Mouse (Mus musculus) layer of hippocampus, adult 2 months (tissue): ENCODE measurements around the gene Kif17. TPM values are rescaled to one million over a fixed set of nuclear protein-coding genes. Genes with fewer than 3 reads are reported as not detected.
A peak's percentile ranks its signal among the peaks of the same experiment; 100 is the strongest.

Source experiments
- DNase-seq, 2 experiments: peaks; one replicate each; pipeline ENCODE4 v3.0.0; 2022; ENCODE audit warnings: low spot score in 2 of 2
- H3K27ac ChIP-seq: fragments of 200-600 bp; 2 replicates; pipeline ENCODE4 v1.8.1; 2022
- H3K4me3 ChIP-seq: fragments of 200-600 bp; 2 replicates; pipeline ENCODE4 v1.8.1; 2022; ENCODE audit warnings: mild to moderate bottlenecking
- CTCF ChIP-seq: fragments of 200-600 bp; conservative IDR thresholded peaks from 2 replicates; pipeline ENCODE4 v1.8.1; 2022; ENCODE audit warnings: antibody characterized with exemption, mild to moderate bottlenecking, moderate library complexity
- total RNA-seq, 2 experiments: library from RNA; stranded (reverse); gene quantifications; 2 replicates each; pipeline ENCODE4 v1.2.3; 2021

The Kif17 gene
- total RNA-seq, 2 experiments from 2014 or later: 22.0 to 22.3 TPM

DNA sequence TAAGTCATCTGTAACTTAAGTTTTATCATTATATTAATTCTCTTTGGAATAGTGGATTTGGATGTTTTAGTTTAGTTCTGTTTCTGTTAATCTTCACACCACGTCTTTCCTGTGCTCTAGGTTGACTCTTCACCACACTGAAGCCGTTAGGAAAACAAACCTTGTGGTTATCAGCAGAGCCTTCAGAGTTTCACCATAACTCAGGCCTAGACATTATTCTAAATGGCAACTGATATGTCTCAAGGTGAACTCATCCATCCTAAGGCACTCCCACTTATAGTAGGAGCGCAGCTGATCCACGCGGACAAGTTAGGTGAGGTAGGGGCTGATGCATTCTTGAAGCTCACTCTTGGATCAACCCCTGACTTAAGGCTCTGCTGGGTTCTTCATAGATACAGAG, 28.8 kb upstream of the Kif17 start:
- no peak for DNase-seq
- no peak for TF ChIP-seq CTCF
- Histone ChIP-seq H3K4me3 (no peak overlapping the region), H3K27ac (no peak overlapping the region)

DNA sequence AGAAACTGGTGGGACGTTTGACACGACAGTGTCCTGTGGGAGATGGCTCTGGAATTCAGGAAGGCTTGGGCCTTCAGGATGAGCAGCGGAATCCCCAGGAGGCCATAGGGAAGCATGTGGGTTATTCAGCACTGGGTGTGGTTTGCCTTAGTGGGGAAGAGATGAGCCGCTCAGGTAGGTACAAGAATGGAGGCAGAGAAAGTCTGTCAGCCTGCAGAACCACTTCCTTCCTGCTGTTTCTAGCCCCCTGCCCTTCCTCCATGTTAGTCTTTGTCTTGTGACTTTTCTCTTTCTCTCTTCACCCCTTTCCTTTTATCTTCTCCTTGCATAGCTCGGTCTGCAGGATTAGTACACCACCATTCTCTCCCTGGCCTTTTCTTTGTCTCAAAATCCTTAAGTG, 27.8 kb upstream of the Kif17 start:
- DNase-seq: no peak
- TF ChIP-seq CTCF: no peak
- H3K27ac ChIP-seq: no peak overlapping the region
- no peak overlapping the region for H3K4me3 ChIP-seq

DNA sequence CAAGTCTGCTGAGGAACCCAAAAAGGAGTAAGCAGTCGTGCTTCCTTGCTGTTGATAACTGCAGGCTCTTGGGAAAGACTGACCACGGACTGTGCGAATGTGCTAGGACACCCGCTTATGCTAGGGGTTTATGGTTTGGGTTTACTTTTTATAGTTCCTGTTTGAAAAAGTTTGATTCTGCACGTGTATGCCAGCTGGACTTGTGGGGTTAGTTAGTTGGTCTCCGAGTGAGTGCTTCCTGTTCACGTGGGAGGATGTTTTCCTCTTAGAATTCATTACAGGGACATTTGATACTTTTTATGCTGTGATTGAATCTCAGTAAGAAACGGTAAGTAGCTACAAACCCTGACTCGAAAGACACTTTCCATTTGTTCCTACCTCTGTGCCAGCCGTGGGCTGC, 26.6 kb upstream of the Kif17 start:
- H3K27ac ChIP-seq: no peak overlapping the region
- TF ChIP-seq CTCF: no peak

DNA sequence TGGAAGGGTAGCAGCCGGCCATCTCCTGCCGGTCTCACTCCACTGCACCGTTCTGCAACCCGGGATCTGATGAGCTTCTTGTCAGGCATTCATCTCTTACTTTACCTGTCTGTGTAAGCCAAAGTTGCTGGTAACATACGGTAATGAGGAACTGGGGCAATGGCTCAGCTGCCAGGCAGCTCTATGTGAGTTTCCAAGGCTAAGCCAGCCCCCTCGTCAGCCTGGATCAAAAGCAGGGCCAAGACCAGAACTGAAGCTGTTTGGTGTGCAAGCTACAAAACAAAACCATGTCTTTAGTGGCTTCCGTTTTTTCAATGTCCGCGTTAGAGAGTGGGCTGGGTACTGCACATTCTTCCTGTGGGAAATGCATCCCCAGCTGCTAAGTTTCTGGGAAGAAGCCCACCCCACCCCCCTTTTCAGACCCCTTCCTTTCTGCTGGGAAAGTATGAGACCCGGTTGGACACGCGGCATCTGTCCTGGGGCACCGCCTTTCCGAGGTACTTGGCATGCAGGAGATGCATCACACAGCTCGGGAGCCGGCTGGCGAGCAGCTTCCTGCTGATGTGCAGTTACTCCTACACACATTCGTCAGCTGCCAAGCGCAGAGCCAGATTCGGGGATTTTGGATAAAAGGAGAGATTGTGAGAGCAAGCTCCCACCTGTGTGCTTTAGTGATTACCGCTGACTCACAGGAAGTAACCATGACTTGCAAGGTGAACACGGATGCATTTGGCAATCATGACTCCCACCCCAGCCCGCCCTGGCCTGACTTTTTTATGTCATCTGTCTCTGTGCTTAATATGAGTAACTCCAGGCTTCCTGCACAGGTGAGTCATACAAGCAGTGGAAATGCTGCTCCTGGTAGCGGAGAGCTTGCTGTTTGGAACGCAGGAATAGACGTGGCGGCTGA, 3.2 kb upstream of the Kif17 start:
- TF ChIP-seq CTCF: no peak
- Histone ChIP-seq H3K27ac (peak overlapping the region; percentile 85), H3K4me3 (peak overlapping the region; percentile 15; the same call in 1 of the 2 replicates)
- peak; percentile 72 to 86 for DNase-seq

More for the DNA sequence above, 26.6 kb upstream of the Kif17 start:
- DNase-seq: no peak
- H3K4me3 ChIP-seq: no peak overlapping the region

DNA sequence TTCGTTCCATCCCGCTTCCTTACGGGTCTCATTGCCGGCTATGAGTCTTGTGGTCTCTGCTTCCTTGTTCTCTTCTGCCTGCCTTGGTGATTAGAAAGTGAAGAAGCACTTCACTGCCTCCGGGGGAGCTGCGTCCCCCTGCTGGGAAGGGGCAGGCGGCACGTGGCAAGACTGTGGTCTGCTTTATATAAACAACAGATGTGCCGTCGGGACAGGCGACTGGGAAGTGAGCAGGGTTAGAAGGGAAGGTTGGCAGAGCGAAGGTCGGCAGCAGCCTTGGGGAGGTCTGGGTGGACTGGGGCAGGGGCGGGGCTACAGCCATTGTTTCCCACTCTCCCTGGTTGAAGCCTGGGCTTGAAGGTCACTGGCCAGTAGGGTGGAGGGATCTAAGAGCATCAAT, 1.6 kb downstream of the Kif17 start:
- peak overlapping the region; percentile 84 for H3K4me3 ChIP-seq
- H3K27ac ChIP-seq: peak overlapping the region; percentile 93
- no peak for DNase-seq
- peak; percentile 54 for TF ChIP-seq CTCF

DNA sequence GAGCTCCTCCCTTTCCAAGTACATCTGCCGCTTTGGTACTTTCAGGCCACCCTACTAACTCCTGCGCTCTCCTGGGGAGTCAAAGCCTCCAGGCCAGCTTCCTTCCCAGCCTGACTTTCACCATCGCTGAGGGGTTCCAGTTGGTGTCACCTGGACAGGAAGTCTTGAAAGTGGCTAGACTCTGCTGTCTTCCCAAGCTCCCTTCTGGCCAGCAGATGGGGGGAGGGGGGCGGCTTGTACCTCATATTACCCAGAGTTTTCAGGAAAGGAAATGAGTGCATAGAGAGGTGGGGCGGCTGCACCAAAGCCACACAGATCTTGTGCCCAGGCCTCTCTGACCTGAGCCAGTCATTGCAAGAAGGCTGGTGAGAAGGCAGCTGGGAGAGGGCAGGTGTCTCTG, 2.0 kb downstream of the Kif17 start:
- DNase-seq: no peak
- H3K27ac ChIP-seq: peak overlapping the region; percentile 93
- TF ChIP-seq CTCF: no peak
- H3K4me3 ChIP-seq: peak overlapping the region; percentile 84

DNA sequence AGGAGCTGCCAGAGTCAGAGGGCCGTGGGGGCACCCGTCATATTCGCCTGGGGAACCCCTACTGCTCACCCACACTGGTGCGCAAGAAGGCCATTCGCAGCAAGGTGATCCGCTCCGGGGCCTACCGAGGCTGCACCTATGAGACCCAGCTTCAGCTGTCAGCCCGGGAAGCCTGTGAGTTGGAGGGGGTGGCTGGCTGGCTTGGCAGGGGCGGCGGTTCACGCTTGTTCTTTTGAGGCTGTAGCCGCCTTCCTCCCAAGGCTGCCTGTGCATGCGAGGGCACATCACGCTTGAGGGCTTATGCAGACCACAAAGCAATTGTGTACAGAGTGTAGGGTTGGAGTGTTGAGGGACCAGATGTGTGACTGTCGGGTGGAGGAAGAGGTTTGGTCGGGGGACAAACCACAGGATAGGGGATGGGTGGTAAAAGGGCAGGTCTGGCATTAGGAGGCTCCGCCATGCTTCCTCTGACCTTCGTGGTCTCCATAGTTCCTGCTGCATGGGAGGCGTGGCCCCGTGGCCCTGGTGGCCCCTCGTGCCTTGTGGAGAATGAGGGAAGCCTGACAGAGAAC, 7.0 kb downstream of the Kif17 start:
- no peak overlapping the region for H3K4me3 ChIP-seq
- no peak for TF ChIP-seq CTCF
- no peak for DNase-seq

DNA sequence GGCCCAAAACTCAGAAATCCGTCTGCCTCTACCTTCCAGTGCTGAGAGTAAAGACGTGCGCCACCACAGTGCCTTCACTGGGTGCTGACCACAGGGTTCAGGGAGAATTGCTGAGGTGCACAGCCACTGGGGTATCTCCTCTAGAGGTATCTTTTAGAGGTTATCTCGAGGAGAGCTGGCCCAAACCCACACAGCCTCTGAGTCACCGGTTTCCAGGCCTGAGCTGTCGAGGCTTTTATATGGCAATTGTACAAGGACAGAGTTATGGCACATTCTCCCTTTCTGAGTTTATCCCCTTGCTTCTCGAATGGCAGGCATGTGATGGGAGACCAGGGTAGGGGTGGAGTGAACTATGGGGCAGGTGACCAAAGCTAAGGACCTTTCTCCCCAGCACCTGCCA, 8.4 kb downstream of the Kif17 start:
- DNase-seq: no peak
- TF ChIP-seq CTCF: no peak
- Histone ChIP-seq H3K27ac (no peak overlapping the region), H3K4me3 (no peak overlapping the region)

More for the DNA sequence above, 7.0 kb downstream of the Kif17 start:
- H3K27ac ChIP-seq: no peak overlapping the region

DNA sequence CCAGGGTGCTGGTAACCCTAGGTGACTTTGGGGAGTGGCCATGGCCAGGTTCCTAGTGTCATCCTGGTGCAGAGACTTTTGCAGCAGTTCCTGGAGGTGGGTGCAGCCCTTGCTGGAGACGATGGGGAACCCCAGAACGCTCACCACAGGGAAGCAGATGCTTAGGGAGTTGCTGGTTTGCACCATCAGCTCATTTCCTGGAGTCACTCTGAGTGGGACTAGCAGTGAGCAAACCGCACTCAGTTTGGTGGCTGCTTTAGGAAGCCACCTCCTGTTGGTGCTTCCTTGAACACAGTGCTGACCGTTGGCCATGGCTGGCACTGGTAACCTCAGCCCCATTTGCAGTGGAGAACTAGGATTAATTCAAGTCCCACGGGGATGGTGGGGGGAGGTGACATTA, 9.2 kb downstream of the Kif17 start:
- Histone ChIP-seq H3K27ac (no peak overlapping the region), H3K4me3 (no peak overlapping the region)
- TF ChIP-seq CTCF: no peak
- no peak for DNase-seq

DNA sequence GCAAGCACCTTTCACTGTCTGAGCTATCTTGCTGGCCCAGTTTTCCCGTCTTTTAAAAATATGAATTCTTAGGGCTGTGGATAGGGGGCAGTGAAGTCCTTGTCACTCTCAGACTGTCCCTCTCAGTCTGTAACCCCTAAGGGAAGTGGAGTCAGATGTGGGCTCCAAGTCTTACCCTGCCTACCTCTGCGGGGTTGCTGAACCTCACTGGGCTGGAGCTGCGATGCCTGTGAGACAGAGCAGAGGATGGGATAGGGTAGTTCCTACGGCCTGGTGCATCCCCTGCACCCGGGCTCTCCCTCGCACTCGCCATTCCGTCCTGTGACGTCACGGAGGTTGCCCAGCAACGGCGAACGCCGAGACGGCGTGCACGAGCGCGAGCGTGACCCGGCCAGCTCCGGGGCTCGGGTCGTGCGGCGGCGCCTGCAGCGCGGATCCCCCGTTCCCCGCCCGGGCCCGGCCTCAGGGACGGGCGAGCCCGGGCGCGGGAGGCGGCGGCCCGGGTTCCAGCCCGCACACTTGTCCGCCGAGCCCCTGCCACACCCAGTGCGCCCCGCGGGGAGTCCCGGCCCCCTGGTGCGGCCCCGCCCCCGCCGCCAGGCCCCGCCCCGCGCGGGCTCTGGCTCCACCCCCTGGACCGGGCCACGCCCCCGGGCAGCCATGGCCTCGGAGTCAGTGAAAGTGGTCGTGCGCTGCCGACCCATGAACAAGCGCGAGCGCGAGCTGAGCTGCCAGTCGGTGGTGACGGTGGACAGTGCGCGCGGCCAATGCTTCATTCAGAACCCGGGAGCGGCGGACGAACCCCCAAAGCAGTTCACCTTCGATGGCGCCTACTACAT, 11.8 kb downstream of the Kif17 start:
- peak; percentile 82 to 90 for DNase-seq
- TF ChIP-seq CTCF: peak; percentile 69
- Histone ChIP-seq H3K27ac (peak overlapping the region; percentile 82), H3K4me3 (peak overlapping the region; percentile 79)

DNA sequence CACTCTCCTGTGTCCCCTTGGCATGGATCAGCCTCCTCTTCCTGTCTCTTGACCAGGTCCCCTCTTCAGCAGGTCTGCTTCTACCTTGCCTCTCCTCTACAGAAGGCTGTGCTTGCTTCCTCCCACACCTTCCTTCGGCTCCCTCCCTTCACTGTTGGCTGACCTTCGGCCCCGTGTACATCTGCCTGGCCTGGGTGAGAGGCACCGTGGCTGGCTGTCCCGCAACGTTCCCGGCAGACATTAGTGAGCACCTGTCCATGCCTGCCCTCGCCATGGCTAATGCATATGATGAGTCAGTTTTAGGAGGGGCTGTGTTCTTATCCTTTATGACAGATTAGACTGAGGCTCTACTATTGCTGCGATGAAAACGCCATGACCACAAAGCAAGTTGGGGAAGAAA, 17.6 kb downstream of the Kif17 start:
- no peak for DNase-seq
- H3K4me3 ChIP-seq: no peak overlapping the region
- H3K27ac ChIP-seq: no peak overlapping the region
- no peak for TF ChIP-seq CTCF

DNA sequence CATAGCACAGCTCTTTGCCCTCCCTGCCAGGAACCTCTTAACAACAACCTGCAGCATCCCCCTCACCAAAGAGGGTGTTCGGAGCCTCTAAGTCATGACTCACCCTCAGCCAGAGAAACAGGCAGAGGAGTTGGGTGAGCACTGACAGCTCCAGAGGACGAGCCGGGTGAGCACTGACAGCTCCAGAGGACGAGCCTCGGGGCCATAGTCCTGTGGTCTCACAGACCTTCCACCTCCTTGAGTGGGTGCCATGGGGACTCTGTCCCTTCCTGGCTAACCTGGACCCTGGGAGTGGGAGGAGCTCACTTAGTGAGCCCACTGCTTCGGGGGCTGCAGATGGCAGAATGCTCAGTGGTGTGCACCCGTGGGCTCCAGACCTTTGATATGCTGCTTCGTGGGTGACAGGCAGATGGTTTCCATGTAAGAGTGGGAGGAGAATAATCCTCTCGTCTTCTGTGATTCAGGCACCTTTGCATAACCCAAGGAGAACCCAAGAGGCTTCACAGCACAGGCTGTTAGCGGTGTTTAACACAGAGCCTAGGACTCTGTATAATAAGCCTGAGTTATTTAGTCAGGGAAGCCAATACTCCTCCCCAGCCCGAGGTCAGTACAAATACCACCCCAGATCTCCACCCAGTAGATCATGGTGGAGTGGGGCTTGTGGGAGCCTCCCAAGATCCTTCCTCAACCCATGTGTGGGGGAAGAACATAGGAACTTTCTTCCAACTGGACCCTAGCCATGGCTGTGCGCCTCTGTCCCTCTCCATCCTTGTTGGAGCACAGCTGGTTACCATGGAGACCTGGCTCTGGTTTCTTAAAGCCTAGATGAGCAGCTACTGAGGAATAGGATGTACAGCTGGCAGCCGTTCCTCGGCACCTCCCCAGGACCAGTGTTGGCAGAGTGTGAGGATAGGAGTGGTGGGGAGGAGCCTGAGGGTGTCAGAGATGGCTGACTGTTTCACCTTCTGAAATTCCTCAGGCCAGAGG, 22.1 kb downstream of the Kif17 start:
- TF ChIP-seq CTCF: no peak
- H3K27ac ChIP-seq: peak overlapping the region; percentile 87
- DNase-seq: peak; percentile 43 to 65
- H3K4me3 ChIP-seq: no peak overlapping the region
